Mouse (Mus musculus): ENCODE measurements around the gene Grhl1. TPM values are rescaled to one million over a fixed set of nuclear protein-coding genes. Genes with fewer than 3 reads are reported as not detected.

Gene Grhl1
- total RNA-seq, 1 experiment from 2014 or later, result 1.0 TPM

Other genes with a start within 250 kb of the Grhl1 start
- gene Taf1b, start 73.9 kb upstream of the Grhl1 start, total RNA-seq (2017), result 34.7 and 46.3 TPM in 2 replicates
- 28.2 and 29.6 TPM in 2 replicates for gene Klf11, start 79.0 kb downstream of the Grhl1 start, total RNA-seq (2017)
- gene Cys1, start 109.5 kb downstream of the Grhl1 start, total RNA-seq (2017), result not detected in 2 replicates
- 0.70 and 1.8 TPM in 2 replicates for gene Rrm2, start 136.0 kb downstream of the Grhl1 start, total RNA-seq (2017)

Measured in neutrophil, adult 5-6 weeks (primary cell).